Mouse (Mus musculus): ENCODE data around the gene Tecpr2. TPM values are rescaled to one million over a fixed set of nuclear protein-coding genes. Genes with fewer than 3 reads are reported as not detected.

The Tecpr2 gene
- polyA plus RNA-seq, 1 experiment from 2014 or later = 6.2 TPM

DNA sequence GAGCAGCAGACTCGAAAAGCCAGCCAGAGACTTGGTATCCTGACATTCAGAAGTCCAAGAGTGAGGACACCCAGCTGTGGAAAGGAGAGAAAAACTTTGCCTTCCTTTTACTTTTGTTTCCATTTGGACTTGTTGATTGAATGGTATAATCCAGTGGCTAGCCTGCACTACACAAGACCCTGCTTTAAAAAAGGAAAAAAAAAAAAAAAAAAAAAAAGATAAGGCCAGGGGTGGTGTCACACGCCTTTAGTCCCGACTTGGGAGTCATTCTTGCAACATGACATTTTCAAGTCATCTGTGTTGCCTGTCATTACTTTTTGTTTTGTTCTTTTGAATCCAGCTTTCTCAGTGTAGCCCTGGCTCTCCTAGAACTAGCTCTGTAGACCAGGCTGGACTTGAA is 132.5 kb downstream of the Tecpr2 start:
- Histone ChIP-seq H3K9ac (replicated peaks) (no peak overlapping the region), H3K27ac (no peak overlapping the region), H3K4me1 (replicated peaks) (no peaks in the 10 kb centered on the region), H3K36me3 (no peaks in the 10 kb centered on the region), H3K27me3 (no peaks in the 10 kb centered on the region), H3K4me3 (replicated peaks) (no peak overlapping the region), H3K4me2 (replicated peaks) (no peak overlapping the region), H3K9me3 (no peaks in the 10 kb centered on the region)
- 73% methylated on average over 3 of the region's 3 CpGs for WGBS
- no peak for ATAC-seq

Other genes starting within 250 kb of the Tecpr2 start
- gene 1700001K19Rik, start 206.6 kb upstream of the Tecpr2 start, polyA plus RNA-seq (2015; fragmentation: Nextera tagmentation; extraction: Ambion mirVana) = 0.28 and 0.39 TPM in 2 replicates
- 1,494 and 1,520 TPM in 2 replicates for gene Hsp90aa1, start 186.5 kb upstream of the Tecpr2 start, polyA plus RNA-seq (2015; fragmentation: Nextera tagmentation; extraction: Ambion mirVana)
- gene Wdr20, start 151.3 kb upstream of the Tecpr2 start, polyA plus RNA-seq (2015; fragmentation: Nextera tagmentation; extraction: Ambion mirVana) = 28.3 and 29.9 TPM in 2 replicates
- 12.1 and 12.2 TPM in 2 replicates for gene Mok, start 48.3 kb upstream of the Tecpr2 start, polyA plus RNA-seq (2015; fragmentation: Nextera tagmentation; extraction: Ambion mirVana)
- gene Zfp839, start 39.0 kb upstream of the Tecpr2 start, polyA plus RNA-seq (2015; fragmentation: Nextera tagmentation; extraction: Ambion mirVana) = 3.9 and 4.3 TPM in 2 replicates
- 64.7 and 67.4 TPM in 2 replicates for gene Cinp, start 119 bp upstream of the Tecpr2 start, polyA plus RNA-seq (2015; fragmentation: Nextera tagmentation; extraction: Ambion mirVana)
- 6.0 and 6.3 TPM in 2 replicates for gene Ankrd9, start 89.8 kb downstream of the Tecpr2 start, polyA plus RNA-seq (2015; fragmentation: Nextera tagmentation; extraction: Ambion mirVana)
- gene Rcor1, start 150.1 kb downstream of the Tecpr2 start, polyA plus RNA-seq (2015; fragmentation: Nextera tagmentation; extraction: Ambion mirVana) = 6.0 and 6.5 TPM in 2 replicates